Mouse (Mus musculus): ENCODE measurements around the gene Hspd1.

DNA sequence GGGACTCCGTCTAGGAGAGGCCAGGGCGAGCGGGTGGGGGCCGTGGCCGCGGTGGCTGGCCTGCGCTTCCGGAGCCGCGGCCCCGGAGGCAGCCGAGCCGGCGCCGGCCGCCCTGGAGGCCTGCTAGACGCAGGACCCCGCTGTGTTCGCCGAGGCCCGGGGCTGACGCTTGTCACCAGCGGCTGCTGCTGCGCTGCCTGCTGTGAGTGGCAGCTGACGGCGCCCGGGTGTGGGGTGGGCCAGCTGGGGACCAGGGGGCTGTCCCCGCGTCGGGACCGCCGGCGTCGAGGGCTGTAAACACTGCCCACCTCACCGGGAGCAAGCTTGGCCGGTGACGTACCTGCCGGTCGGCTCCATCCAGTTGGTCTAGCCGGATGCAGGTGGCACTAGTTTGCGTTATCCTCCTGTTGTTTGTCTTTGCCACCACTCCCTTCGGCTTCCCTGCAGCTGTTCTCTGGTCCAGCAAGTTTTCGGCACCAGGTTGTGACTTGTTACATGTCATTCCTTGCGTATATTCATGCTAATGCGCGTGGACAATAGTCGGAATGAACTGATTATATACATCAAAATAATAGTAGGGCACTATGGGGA is 43.5 kb upstream of the Hspd1 start:
- no peak for TF ChIP-seq EP300 (IDR thresholded peaks at IDR 0.05)
- no peak for TF ChIP-seq CTCF (IDR thresholded peaks at IDR 0.05)
